Mouse (Mus musculus) left cerebral cortex, adult 8-10 months (tissue): ENCODE measurements around the gene Slc39a10. TPM values are rescaled to one million over a fixed set of nuclear protein-coding genes. Genes with fewer than 3 reads are reported as not detected.
"Not testable (repeated sequence)": the region's sequence is repeated elsewhere in the genome, so short reads cannot be mapped to it uniquely, and the experiment has no call there.

Source experiments
- DNase-seq, 2 experiments: peaks; one replicate each; pipeline ENCODE4 v3.0.0; 2022; ENCODE audit warnings: low spot score in 2 of 2
- total RNA-seq, 4 experiments: library from RNA; stranded (reverse); gene quantifications; 2 replicates each; pipeline ENCODE4 v1.2.4; 2022

Gene Slc39a10
- total RNA-seq, 4 experiments from 2014 or later = 162 to 182 (median 168) TPM

DNA sequence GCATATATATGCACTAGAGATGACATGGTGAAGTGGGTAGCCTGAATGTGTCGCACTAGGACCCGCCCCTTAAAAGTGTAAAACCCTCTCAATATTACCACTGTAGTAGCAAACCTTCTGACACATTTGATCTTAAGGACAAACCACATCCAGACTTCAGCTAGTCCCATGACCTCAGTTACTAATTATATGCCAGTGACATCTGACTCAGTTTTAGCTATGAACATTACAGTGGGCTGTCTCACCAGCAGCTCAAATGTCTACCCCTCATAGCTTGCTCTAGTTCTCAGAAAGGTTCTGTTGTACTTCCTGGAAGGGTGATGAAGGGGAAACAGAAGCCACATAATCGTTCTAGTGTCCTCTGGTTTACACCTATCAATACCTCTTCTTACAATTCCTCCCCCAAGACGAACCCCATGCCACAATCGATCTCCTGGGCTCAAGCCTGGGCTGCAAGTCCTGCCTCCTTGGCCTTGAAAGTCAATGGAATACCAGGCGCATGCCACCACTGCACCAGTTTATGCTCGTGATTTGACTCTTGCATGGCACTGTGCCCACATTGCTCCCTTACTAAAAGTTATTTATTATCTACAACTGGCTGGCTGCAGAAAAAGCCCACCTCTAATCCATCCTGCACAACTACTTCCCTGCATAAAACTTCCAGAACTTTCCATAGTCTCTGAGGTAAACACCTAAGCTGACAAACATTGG, 28.3 kb downstream of the Slc39a10 start:
- DNase-seq = no peak

GRCm38 (mm10) chr1:46863434-46863833, 29.2 kb downstream of the Slc39a10 start:
- DNase-seq = no peak

GRCm38 (mm10) chr1:46860082-46860481, 32.6 kb downstream of the Slc39a10 start:
- DNase-seq = no peak

- DNase-seq = no peak
These were observed 34.1 kb downstream of the Slc39a10 start for GRCm38 (mm10) chr1:46858579-46858978.

DNA sequence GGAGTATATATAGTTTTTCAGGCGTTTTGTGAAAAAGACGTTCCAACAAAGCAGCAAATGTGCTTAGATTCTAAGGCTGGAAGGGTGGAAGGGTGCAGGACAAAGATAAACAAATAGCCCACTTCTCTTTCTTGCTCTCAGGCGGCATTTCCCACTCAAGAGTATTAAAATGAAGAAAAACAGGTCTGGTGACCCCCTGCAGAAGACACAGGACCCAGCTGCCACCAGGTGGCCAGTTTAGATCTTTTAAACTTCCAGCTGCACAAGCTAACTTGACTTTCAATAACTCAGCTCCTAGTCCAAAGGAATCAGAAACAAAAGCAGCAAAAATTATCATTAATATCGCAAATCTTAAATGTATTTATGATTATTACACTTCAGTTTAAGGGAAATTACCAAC, 36.2 kb downstream of the Slc39a10 start:
- DNase-seq = no peak

- no peak for DNase-seq
These were observed 38.4 kb downstream of the Slc39a10 start for GRCm38 (mm10) chr1:46854036-46854900.

- DNase-seq = peak; percentile 95 to 99
These were observed 39.2 kb downstream of the Slc39a10 start for GRCm38 (mm10) chr1:46853317-46854035.

GRCm38 (mm10) chr1:46852600-46853272, 39.9 kb downstream of the Slc39a10 start:
- DNase-seq = peak; percentile 42 to 74

DNA sequence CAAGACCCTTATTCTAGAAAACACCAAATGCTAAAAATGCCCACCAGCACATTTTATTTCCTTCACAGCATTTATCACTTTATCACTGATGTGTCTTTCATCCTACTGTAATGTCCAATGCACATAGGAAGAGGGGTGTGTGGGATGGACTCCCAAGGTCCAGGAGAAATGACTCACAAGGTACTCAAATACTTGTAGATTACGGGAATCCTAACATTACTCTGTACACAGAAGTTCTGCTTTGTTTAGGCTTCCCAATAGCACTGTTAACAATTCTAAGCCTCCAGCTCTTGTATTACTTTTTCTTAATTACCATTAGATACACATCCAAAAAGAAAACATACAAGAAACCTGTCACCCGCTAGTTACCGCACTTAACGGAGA, 40.4 kb downstream of the Slc39a10 start:
- no peak for DNase-seq

GRCm38 (mm10) chr1:46851586-46851985, 41.1 kb downstream of the Slc39a10 start:
- no peak for DNase-seq

DNA sequence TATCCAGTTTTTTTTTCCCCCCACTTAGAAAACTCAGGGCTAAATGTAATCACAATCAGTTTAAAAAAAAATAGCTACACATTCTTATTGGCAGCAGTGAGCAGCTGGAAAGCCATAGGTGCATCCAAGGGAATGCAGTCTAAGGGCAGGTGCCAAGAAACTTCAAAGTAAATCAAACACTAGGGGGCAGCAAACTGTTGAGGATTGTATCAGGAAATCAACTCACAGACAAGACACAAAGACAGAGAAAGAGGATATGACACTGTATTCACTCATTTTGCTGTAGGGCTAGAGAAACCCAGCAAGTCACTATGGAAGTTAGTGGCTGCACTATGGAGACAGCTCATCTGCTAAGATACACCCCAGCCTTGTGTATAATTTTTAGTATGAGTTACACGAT, 42.9 kb downstream of the Slc39a10 start:
- peak in 1 of 2 experiments; percentile 77 for DNase-seq

GRCm38 (mm10) chr1:46845221-46845620, 47.4 kb downstream of the Slc39a10 start:
- DNase-seq = no peak

- DNase-seq = no peak
These were observed 48.4 kb downstream of the Slc39a10 start for GRCm38 (mm10) chr1:46844281-46844680.

GRCm38 (mm10) chr1:46843406-46843805, 49.2 kb downstream of the Slc39a10 start:
- DNase-seq = no peak

GRCm38 (mm10) chr1:46831927-46832326, 60.7 kb downstream of the Slc39a10 start:
- no peak for DNase-seq

- no peak for DNase-seq
These were observed 62.4 kb downstream of the Slc39a10 start for GRCm38 (mm10) chr1:46830066-46830843.

DNA sequence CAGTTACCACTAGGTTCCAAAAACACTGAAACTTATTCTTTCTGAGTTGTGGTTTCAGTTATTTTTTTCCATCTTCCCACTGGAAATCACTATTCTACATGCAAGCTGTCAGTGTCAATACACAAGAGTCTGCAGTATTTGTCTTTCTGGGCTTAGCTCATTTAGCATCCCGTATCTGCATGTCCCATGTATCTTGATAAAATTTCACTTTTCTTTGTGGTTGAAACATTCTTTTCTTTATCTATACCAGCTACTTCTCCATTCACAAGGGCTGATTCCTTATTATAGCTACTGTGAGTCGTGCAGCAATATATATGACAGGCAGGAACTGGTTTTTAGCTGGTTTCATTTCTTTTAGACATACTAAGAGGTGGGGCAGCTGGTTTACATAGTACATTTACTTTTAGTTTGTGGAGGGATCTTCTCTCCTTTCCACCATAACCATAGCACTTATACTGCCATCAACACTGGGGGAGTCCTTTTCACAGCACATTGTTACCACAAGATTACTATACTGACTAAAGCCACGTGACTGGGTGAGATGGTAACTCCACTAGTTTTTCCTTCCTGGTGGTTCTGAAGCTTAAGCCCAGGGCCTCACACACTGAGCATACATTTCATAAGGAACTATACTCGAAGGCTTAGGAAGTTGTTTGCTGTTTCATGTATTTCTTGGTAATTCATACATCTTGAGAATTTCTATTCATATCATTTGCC, 70.2 kb downstream of the Slc39a10 start:
- no peak for DNase-seq

DNA sequence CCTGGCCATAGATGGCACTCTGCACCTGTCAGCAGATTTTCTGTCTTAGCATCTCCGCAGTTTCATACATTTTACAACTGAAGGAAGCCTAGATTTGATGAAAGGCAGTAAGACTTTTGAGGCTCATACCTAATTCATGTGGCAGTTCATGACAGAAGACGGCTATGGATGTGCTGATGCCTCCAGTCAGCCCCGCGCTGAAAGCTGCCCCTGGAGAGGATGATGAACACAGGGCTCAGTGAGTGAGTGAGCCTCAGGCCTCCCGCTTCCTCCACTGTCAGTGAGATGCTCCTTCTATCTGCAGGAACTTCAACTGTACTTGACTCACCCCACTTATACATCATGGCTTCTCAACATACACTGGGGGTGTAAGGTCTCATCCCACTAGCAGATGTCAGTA, 74.7 kb downstream of the Slc39a10 start:
- no peak for DNase-seq

DNA sequence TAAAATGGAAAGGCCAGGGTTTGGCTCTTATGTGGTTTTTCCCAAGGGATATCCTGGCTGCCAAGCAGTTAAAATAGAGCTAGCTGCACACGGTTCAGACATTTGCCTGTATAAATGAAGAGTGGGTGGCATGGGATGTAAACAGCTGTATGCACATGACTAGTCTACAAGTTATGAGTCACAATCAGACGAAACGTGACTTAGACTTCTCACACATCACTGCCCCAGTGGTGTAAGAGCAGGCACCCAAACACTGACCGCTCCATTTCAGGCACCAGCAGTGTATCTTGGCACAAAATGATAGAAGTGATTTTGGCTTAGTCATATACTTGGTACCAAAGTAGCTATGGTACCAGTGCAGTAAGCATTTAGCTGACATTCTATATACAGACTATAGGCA, 84.0 kb downstream of the Slc39a10 start:
- not testable (repeated sequence) for DNase-seq

DNA sequence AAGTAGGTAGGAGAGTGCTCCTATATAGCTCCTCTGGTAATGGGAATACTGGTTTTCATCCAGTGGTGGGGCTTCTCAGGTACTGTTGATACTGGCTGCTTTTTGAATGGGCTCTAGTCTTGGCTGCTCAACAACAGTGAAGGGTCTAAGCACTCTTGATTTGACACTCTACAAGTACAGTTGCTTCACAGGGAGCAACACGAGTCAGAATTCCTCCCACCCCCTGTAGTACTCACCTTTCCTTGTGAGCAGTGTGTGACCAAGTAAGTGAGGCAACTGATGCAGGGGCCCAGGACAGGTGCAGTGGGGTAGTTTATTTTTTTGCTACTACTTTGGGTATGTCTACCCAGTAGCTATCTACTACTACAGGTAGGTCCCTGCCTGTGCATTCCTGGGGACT, 87.6 kb downstream of the Slc39a10 start:
- no peak for DNase-seq
